Mouse (Mus musculus) bone marrow macrophage, adult 2 months (primary cell): ENCODE data around the gene Olfr435. TPM values are rescaled to one million over a fixed set of nuclear protein-coding genes. Genes with fewer than 3 reads are reported as not detected.

Experiments
- H3K27ac ChIP-seq: 2 replicates; pipeline ENCODE4 v1.5.1; 2012; ENCODE audit warnings: low read depth, low read length; ENCODE audit not compliant: insufficient read depth
- H3K4me1 ChIP-seq: 2 replicates; pipeline ENCODE4 v1.6.1; 2012; ENCODE audit warnings: low read length; ENCODE audit not compliant: control insufficient read depth, insufficient read depth
- H3K4me3 ChIP-seq: 2 replicates; pipeline ENCODE4 v1.5.1; 2012; ENCODE audit warnings: mild to moderate bottlenecking, low read length, moderate library complexity; ENCODE audit not compliant: insufficient read depth
- CTCF ChIP-seq: IDR thresholded peaks from 2 replicates; pipeline ENCODE4 v1.5.1; 2012; ENCODE audit warnings: low read depth, mild to moderate bottlenecking, low read length, moderate library complexity
- POLR2A ChIP-seq: IDR thresholded peaks from 2 replicates; pipeline ENCODE4 v1.6.1; 2012; ENCODE audit warnings: mild to moderate bottlenecking, low read depth, low read length, borderline replicate concordance
- polyA plus RNA-seq: library from polyadenylated mRNA; stranded (reverse); fragments of >200 nt; gene quantifications from 2 replicates; pipeline ENCODE4 v1.2.4, GENCODE M21; 2012; ENCODE audit not compliant: missing spikeins, insufficient read depth, insufficient read length

The Olfr435 gene
- not detected in 2 replicates for polyA plus RNA-seq

- H3K27ac ChIP-seq, result no peak within 1 kb of the TSS
- H3K4me1 ChIP-seq, result no peaks in the 10 kb centered on the region
- no peak within 1 kb of the TSS for H3K4me3 ChIP-seq
- TF ChIP-seq CTCF (no peak), POLR2A (no peak)
Observed at GRCm38 (mm10) chr6:43196781-43197180, at the start of gene Olfr435. TSS of gene Olfr435 (plus strand) at chr6:43197146.

GRCm38 (mm10) chr6:43159502-43159901 lies 37.4 kb upstream of the Olfr435 start:
- Histone ChIP-seq H3K27ac (no peak overlapping the region), H3K4me3 (no peak overlapping the region), H3K4me1 (no peaks in the 10 kb centered on the region)
- no peak for TF ChIP-seq CTCF
- TF ChIP-seq POLR2A, result no peak

- no peaks in the 10 kb centered on the region for H3K4me1 ChIP-seq
- TF ChIP-seq POLR2A (no peak), CTCF (no peak)
- H3K27ac ChIP-seq, result no peak within 1 kb of the TSS
- H3K4me3 ChIP-seq, result no peak within 1 kb of the TSS
Observed at GRCm38 (mm10) chr6:43162982-43163381, 34.0 kb upstream of the Olfr435 start, which contains the start of gene Olfr437. TSS of gene Olfr437 (plus strand) at chr6:43163282.

GRCm38 (mm10) chr6:43167246-43167645 lies 29.7 kb upstream of the Olfr435 start:
- Histone ChIP-seq H3K4me1 (no peaks in the 10 kb centered on the region), H3K4me3 (no peak overlapping the region), H3K27ac (no peak overlapping the region)
- no peak for TF ChIP-seq CTCF
- no peak for TF ChIP-seq POLR2A

- H3K27ac ChIP-seq, result no peak within 1 kb of the TSS
Observed at GRCm38 (mm10) chr6:43171840-43172239, 25.1 kb upstream of the Olfr435 start, which contains the start of gene Olfr13. TSS of gene Olfr13 (plus strand) at chr6:43172140.

GRCm38 (mm10) chr6:43178129-43178528 lies 18.8 kb upstream of the Olfr435 start:
- TF ChIP-seq POLR2A (no peak), CTCF (no peak)
- no peak overlapping the region for H3K27ac ChIP-seq

More at GRCm38 (mm10) chr6:43171840-43172239, 25.1 kb upstream of the Olfr435 start, which contains the start of gene Olfr13:
- no peak within 1 kb of the TSS for H3K4me3 ChIP-seq
- TF ChIP-seq POLR2A, result no peak
- TF ChIP-seq CTCF, result no peak
- no peaks in the 10 kb centered on the region for H3K4me1 ChIP-seq

GRCm38 (mm10) chr6:43178584-43179501 lies 18.1 kb upstream of the Olfr435 start:
- TF ChIP-seq CTCF (no peak), POLR2A (no peak)
- Histone ChIP-seq H3K4me3 (no peak overlapping the region), H3K4me1 (no peaks in the 10 kb centered on the region)

More at GRCm38 (mm10) chr6:43178129-43178528, 18.8 kb upstream of the Olfr435 start:
- no peak overlapping the region for H3K4me3 ChIP-seq
- no peaks in the 10 kb centered on the region for H3K4me1 ChIP-seq

GRCm38 (mm10) chr6:43190986-43191385 lies 6.0 kb upstream of the Olfr435 start:
- Histone ChIP-seq H3K27ac (no peak overlapping the region), H3K4me1 (no peaks in the 10 kb centered on the region), H3K4me3 (no peak overlapping the region)
- TF ChIP-seq POLR2A, result no peak
- TF ChIP-seq CTCF, result no peak

More at GRCm38 (mm10) chr6:43178584-43179501, 18.1 kb upstream of the Olfr435 start:
- H3K27ac ChIP-seq, result no peak overlapping the region

GRCm38 (mm10) chr6:43198094-43198493 lies 1.1 kb downstream of the Olfr435 start:
- no peak for TF ChIP-seq CTCF
- no peak for TF ChIP-seq POLR2A
- Histone ChIP-seq H3K4me1 (no peaks in the 10 kb centered on the region), H3K27ac (no peak overlapping the region), H3K4me3 (no peak overlapping the region)

GRCm38 (mm10) chr6:43202786-43203185 lies 5.8 kb downstream of the Olfr435 start:
- Histone ChIP-seq H3K27ac (no peak overlapping the region), H3K4me1 (no peaks in the 10 kb centered on the region), H3K4me3 (no peak overlapping the region)
- TF ChIP-seq CTCF (no peak), POLR2A (no peak)
